Mouse (Mus musculus): Measurements from ENCODE around the gene Pacsin1.

Gene Pacsin1

DNA sequence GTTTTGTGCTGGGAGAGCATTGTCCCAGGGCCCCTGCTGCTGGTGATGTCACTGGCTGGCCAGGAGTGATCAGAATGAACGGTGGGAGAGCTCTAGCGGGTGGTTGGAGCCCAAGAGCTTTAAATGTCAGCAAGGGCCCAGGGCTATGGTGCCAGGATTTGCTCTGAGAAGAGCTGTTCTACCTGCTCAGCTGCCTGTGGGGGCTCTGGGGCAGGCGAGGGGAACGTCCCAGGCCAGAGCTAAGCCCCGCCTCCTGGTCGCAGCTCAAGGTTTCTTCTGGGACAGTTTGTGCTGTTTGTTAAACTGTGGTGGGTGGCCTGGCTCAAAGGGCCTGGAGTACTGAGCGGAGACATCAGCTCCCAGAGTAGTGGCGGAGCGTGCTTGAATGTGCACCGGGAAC is 70.1 kb downstream of the Pacsin1 start:
- no peak for DNase-seq (ENCODE audit: low read depth, low spot score)

DNA sequence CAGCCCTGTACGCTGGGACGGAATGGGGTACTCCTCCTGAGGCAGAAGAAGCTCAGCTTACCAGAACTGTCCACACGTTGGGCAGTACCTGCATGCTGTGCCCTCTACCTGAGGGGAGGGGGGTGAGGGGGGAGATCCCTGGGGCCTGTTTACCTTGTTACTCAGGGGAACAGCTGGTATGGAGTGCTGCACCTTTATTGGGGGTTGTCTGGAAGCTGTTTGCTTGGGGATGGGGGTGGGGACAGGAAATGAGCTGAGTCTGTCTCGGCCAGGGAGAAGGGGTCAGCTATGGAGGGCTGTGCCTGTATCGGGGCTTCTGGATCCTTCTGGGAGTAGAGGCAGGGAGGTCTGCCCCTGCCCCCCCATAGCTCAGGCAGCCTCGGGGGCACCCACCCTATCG is 71.2 kb downstream of the Pacsin1 start:
- DNase-seq (ENCODE audit: low read depth, low spot score): no peak

DNA sequence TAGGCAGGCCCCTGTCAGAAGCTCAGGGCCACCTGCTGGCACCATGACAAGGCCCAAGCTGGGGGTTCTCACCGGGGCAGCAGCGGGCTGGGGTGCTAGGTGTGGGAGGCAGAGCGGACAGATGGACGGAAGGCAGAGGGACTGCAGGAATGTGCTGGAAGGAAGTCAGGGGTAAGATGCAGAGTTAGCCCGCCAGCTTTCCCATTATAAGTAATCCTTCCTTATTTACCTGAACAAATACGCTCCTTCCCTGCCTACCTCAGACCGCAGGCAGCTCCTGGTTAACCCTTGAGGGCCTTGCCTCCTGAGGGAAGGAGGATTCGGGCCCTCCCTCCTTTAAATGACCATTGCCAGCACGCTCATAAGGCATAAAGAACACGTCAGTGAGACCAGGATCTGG is 73.5 kb downstream of the Pacsin1 start, which contains the start of gene Spdef:
Gene Spdef (minus strand): TSS at position 186 of the 400 bp plus-strand sequence.
- DNase-seq (ENCODE audit: low read depth, low spot score): no peak

DNA sequence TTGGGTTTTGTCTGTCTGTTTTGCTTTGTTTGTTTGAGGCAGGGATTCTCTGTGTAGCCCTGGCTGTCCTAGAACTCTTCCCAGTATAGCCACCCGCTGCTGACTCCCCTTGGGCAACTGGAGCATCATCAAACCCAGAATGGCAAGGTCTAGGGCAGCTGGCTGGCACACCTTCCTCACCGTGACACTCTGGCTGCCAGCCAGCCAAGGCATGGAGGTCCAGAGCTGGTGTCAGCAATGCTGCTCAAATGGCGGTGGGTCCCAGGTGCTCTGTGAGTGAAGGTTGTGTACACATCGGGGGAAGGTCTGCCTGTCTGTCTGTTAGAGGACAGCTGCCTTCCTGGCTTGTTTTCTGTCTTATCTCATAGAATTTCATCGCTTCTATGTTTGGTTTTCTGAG is 76.8 kb downstream of the Pacsin1 start:
- DNase-seq (ENCODE audit: low read depth, low spot score): no peak

DNA sequence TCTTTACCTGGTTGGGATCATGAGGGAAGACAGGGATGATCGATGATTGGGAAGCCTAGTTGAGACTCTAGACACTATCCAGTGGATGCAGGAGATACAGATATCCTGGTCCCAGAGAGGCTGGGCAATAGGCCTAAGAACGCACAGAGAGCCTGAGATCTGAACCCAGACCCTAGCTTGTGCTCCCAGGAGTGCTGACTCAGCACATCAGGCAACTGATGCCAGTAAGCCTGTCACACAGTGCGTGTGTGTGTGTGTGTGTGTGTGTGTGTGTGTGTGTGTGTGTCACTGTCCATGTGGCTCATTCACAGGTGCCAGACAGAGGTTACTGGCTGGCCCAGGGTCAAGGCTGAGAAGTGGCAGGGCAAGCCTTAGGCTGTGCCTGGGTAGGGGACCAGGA is 77.4 kb downstream of the Pacsin1 start:
- DNase-seq (ENCODE audit: low read depth, low spot score): no peak

DNA sequence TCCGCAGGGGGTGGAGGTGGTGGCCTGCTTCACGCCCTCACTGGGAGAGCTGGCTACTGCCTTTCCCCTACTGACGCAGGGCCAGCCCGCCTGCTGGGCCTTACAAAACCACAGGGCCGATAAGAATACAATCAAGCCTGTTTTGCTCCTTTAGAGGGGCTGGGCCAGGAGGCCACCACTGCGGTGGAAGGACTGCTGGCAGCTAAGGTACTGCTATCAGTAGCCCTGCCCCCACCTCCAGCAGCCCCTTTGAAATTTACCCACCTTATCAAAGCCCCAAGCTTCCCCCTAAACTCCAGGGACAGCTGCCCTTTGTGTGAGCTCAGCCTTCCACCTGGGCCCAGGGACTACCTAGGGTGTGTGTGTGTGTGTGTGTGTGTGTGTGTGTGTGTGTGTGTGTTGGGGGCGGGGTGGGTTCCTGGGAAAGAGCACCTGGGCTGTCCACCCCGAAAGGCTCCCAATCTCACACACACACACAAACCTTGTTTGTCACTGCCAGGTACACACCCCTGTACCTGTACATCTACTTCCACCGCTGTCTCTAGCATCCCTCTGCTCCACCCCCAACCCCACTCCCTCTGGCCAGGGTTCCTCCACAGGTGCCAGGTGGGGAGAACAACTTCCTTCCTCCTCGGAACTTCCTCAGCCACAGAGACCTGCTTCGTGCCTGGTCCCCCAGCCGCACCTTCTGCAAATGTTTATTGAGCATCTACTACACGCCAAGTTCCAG is 79.2 kb downstream of the Pacsin1 start:
- DNase-seq (ENCODE audit: low read depth, low spot score): no peak

DNA sequence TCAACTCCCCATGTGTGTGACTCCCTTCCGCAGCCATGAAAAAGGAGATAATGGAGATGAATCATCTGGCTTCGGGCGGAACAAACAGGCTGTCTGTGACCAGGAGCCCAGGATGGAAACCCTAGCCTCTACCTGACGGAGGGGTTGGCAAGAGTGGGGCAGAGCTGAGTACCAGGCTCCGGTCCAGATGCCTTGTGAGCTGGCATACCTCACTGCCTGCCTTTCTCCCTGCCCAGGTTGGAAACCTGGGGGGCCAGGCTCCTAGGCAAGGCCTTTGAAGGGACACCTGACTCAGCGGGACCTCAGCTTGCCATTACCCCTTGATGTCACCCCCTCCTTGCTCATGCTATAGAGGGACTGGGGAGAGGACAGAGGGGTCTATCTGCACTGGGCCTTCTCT is 85.7 kb downstream of the Pacsin1 start:
- no peak for DNase-seq (ENCODE audit: low read depth, low spot score)

DNA sequence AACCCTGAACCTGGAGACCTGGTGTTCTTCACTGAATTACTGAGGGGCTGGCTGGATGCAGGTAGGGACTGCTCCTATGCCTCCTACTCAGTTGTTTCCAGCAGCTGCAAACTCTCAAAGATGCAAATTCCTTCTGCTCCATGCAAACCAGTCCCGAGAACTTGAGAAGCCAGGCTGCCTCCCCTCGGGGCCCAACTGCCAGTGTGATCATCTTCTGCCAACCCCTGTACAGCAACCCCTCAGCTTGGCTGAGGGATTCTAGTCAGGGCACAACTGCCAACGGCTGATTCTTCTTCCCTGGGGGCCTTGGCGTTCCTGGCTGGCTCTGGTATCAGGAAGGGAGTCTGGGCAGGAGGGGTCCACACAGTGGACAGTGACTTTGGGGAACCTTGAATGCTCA is 91.1 kb downstream of the Pacsin1 start:
- DNase-seq (ENCODE audit: low read depth, low spot score): no peak

DNA sequence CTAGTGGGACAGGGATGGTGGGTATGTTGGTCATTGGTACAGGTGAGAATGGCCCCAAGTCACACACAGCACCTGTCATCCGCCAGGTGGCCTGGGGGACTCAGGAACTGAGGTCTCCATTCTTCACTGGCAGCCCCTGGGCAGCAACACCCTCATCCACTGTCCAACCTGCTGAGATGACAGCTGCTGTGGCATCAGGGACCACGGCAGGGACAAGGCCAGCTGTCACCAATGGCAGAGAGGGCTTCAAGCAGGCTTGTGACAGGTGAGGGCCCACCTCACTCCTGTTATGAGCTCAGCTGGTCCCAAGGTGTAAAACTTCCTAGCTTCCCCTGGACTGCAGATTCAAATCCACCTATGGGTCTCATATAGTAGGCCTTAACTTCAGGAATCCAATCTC is 92.8 kb downstream of the Pacsin1 start:
- no peak for DNase-seq (ENCODE audit: low read depth, low spot score)

DNA sequence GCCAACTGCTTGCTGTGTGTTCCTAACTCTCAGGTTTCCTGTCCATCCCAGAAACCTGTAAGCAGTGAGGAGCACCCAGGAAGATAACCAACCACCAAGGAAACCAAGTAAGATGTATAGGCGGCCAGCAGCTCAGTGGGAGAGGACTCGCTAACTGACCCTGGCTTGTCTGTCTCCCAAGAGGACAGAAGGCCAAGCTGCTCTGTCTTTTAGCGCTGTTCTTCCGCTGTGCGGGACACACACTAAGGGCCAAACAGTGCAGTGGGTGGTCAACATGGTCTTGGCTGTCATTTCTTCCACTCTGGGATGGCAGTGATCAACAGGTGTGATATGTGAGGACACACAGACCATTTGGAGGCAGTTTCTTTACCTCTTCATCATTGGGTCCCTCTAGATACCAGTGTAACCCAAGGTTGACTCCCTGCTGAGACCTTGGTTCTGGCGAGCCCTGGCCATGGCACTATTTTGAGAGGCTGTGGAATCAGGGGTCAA is 95.2 kb downstream of the Pacsin1 start:
- DNase-seq (ENCODE audit: low read depth, low spot score): no peak

DNA sequence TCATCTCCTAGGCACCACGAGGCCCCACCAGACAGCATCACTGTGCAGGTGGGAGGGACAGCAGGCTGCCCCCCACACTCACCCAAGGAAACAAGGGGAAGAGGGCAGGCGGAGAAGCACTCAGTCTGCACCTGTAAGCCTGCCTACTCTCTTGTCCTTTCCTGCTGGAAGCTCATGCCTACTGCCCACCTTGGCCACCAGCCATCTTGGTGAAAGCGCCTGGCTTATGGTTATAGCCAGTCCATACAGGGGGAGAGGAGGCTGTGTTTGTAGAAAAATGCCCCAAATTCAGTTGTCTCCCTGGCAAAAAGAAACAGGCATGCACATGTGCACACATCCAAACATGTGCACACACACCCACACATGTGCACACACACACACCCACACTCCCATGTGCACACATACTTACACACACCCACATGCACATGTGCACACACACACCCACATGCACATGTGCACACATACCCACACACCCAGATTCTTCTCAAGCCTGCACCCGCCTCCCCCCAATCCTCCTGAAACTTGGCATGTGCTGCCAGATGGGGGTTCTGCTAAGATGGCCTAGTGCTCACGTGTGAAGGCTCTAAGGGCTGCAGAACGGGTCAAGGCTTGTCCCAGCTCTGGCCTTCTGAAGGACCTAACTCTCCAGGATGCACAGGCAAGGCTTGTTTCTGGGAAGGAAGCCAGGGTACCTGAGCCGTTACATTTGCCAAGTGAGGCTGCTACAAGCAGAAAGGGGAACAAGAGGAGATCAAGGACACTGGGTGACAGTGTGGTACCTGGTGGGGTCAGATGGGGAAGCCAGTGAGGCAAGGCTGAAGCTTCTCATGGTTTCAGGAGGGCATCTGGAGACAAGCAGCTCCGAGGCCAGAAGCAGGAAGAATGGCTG is 96.2 kb downstream of the Pacsin1 start:
- DNase-seq (ENCODE audit: low read depth, low spot score): no peak

DNA sequence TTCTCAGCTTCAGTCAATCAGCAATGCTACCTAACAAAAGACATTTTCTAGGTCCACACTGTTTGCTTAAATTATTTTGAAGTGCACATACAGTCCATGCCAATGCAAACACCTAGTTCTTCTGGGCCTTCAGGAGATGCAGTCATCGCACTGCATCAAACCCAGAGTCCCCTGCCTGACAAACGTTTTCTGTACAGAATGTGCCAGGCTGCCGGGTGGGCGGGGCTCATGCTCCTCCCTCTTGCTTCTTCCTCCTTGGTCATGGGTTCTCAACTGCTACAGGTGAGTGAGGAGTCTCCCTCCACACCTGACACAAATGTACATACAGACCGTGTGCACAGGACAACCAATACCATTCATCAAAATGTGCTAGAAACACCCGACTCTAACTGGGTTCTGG is 104.9 kb downstream of the Pacsin1 start:
- no peak for DNase-seq (ENCODE audit: low read depth, low spot score)

Measured in embryo, embryonic 11.5 days (tissue).